Mouse (Mus musculus) lung, embryonic 14.5 days (tissue): Measurements from ENCODE around the gene Nptxr. TPM values are rescaled to one million over a fixed set of nuclear protein-coding genes. Genes with fewer than 3 reads are reported as not detected.

Source experiments
- ATAC-seq: fragments of 200-750 bp; cut with Nextera tagmentation; 2 replicates; pipeline ENCODE4 v1.8.0; 2017; ENCODE audit warnings: mild to moderate bottlenecking, moderate TSS enrichment, moderate library complexity; ENCODE audit not compliant: insufficient read depth
- DNase-seq: peaks from one replicate; pipeline ENCODE4 v3.0.0-alpha.2; 2015
- H3K27ac ChIP-seq: fragments of 300-500 bp; sonication (generic); 2 replicates; pipeline ENCODE4 v1.5.1; 2014; ENCODE audit warnings: low read depth, mild to moderate bottlenecking, moderate library complexity
- H3K27me3 ChIP-seq: fragments of 300-500 bp; sonication (generic); 2 replicates; pipeline ENCODE4 v1.6.1; 2014; ENCODE audit warnings: low read length, control low read depth; ENCODE audit not compliant: insufficient read depth
- H3K36me3 ChIP-seq: fragments of 300-500 bp; sonication (generic); 2 replicates; pipeline ENCODE4 v1.6.1; 2014; ENCODE audit warnings: control low read depth; ENCODE audit not compliant: insufficient read depth
- H3K4me1 ChIP-seq: fragments of 300-500 bp; sonication (generic); 2 replicates; pipeline ENCODE4 v1.6.1; 2014; ENCODE audit warnings: antibody characterized with exemption, control low read depth; ENCODE audit not compliant: insufficient read depth
- H3K4me2 ChIP-seq: fragments of 300-500 bp; sonication (generic); 2 replicates; pipeline ENCODE4 v1.6.1; 2014; ENCODE audit warnings: mild to moderate bottlenecking
- H3K4me3 ChIP-seq: fragments of 300-500 bp; sonication (generic); 2 replicates; pipeline ENCODE4 v1.5.1; 2014; ENCODE audit warnings: low read depth, low read length
- H3K9ac ChIP-seq: fragments of 300-500 bp; sonication (generic); 2 replicates; pipeline ENCODE4 v1.6.1; 2014
- H3K9me3 ChIP-seq: fragments of 300-500 bp; sonication (generic); 2 replicates; pipeline ENCODE4 v1.6.1; 2016; ENCODE audit warnings: low read depth, low read length, control low read depth
- CTCF ChIP-seq: IDR thresholded peaks from 2 replicates; pipeline ENCODE4 v1.5.1; 2016; ENCODE audit warnings: antibody characterized with exemption, low read depth
- WGBS: fragments of 180-500 bp; shearing (Covaris S2); extraction: QIAGEN DNeasy Blood & Tissue Kit; methylation state at CpG from one replicate; pipeline ENCODE4 v1.1.7; 2014; 5-methylcytosine and 5-hydroxymethylcytosine counted together
- polyA plus RNA-seq: library from polyadenylated mRNA; unstranded; fragments of >200 nt; fragmentation: Nextera tagmentation; extraction: Ambion mirVana; gene quantifications from 2 replicates; pipeline ENCODE4 v1.2.1, GENCODE M21; 2014

Gene Nptxr
- polyA plus RNA-seq: 1.7 and 2.0 TPM in 2 replicates

GRCm38 (mm10) chr15:79804352-79805071 lies at the start of gene Nptxr:
Gene Nptxr, minus strand, starts transcription at chr15:79804766.
- Histone ChIP-seq H3K9me3 (no peaks in the 10 kb centered on the region), H3K36me3 (no peaks in the 10 kb centered on the region), H3K27me3 (peaks cover 56% of the 10 kb centered on the region), H3K27ac (no peak within 1 kb of the TSS), H3K4me1 (no peaks in the 10 kb centered on the region), H3K4me2 (peak within 1 kb of the TSS; percentile 90), H3K9ac (peak within 1 kb of the TSS; percentile 58), H3K4me3 (peak within 1 kb of the TSS; percentile 60)
- TF ChIP-seq CTCF: no peak
- DNase-seq (peak; percentile 71), ATAC-seq (peak; percentile 78)
- WGBS: under 1% methylated on average over 84 of the region's 91 CpGs

- Histone ChIP-seq H3K27ac (no peak overlapping the region), H3K9ac (no peak overlapping the region), H3K9me3 (no peaks in the 10 kb centered on the region), H3K4me1 (peaks cover 9% of the 10 kb centered on the region; the same call in 1 of the 2 replicates), H3K4me2 (no peak overlapping the region), H3K4me3 (no peak overlapping the region), H3K36me3 (no peaks in the 10 kb centered on the region), H3K27me3 (no peaks in the 10 kb centered on the region)
- ATAC-seq (no peak), DNase-seq (no peak)
- TF ChIP-seq CTCF: no peak
- WGBS: 97% methylated on average over 2 of the region's 2 CpGs
Measured at GRCm38 (mm10) chr15:79850143-79850542, 45.6 kb upstream of the Nptxr start.

GRCm38 (mm10) chr15:79847100-79847499 lies 42.5 kb upstream of the Nptxr start:
- 24% methylated on average over 5 of the region's 5 CpGs for WGBS
- DNase-seq (peak; percentile 61), ATAC-seq (peak; percentile 80)
- no peaks in the 10 kb centered on the region for H3K36me3 ChIP-seq
- no peak overlapping the region for H3K4me3 ChIP-seq
- H3K27ac ChIP-seq: no peak overlapping the region
- no peak for TF ChIP-seq CTCF
- H3K4me2 ChIP-seq: no peak overlapping the region
- no peaks in the 10 kb centered on the region for H3K27me3 ChIP-seq
- H3K9me3 ChIP-seq: no peaks in the 10 kb centered on the region
- H3K9ac ChIP-seq: no peak overlapping the region
- H3K4me1 ChIP-seq: peaks cover 9% of the 10 kb centered on the region; the same call in 1 of the 2 replicates

GRCm38 (mm10) chr15:79845986-79846385 lies 41.4 kb upstream of the Nptxr start:
- 42% methylated on average over 4 of the region's 4 CpGs for WGBS
- Histone ChIP-seq H3K9me3 (no peaks in the 10 kb centered on the region), H3K27ac (no peak overlapping the region), H3K4me1 (peaks cover 9% of the 10 kb centered on the region; the same call in 1 of the 2 replicates), H3K9ac (no peak overlapping the region), H3K27me3 (no peaks in the 10 kb centered on the region), H3K4me2 (no peak overlapping the region), H3K4me3 (no peak overlapping the region), H3K36me3 (no peaks in the 10 kb centered on the region)
- DNase-seq: no peak
- no peak for ATAC-seq
- TF ChIP-seq CTCF: no peak

- Histone ChIP-seq H3K4me1 (peaks cover 9% of the 10 kb centered on the region; the same call in 1 of the 2 replicates), H3K9ac (no peak overlapping the region), H3K36me3 (no peaks in the 10 kb centered on the region), H3K9me3 (no peaks in the 10 kb centered on the region), H3K4me3 (no peak overlapping the region), H3K4me2 (no peak overlapping the region), H3K27me3 (no peaks in the 10 kb centered on the region), H3K27ac (no peak overlapping the region)
- 87% methylated on average over 3 of the region's 3 CpGs for WGBS
- no peak for TF ChIP-seq CTCF
- ATAC-seq (no peak), DNase-seq (no peak)
Measured at GRCm38 (mm10) chr15:79842985-79843384, 38.4 kb upstream of the Nptxr start.

- Histone ChIP-seq H3K4me2 (no peak overlapping the region), H3K27ac (no peak overlapping the region), H3K36me3 (no peaks in the 10 kb centered on the region), H3K4me1 (peaks cover 7% of the 10 kb centered on the region; the same call in 1 of the 2 replicates), H3K9ac (no peak overlapping the region), H3K27me3 (no peaks in the 10 kb centered on the region), H3K4me3 (no peak overlapping the region), H3K9me3 (no peaks in the 10 kb centered on the region)
- TF ChIP-seq CTCF: no peak
- DNase-seq (no peak), ATAC-seq (no peak)
- WGBS: 50% methylated on average over 2 of the region's 2 CpGs
Measured at GRCm38 (mm10) chr15:79840281-79840680, 35.7 kb upstream of the Nptxr start.

GRCm38 (mm10) chr15:79834881-79835260 lies 30.3 kb upstream of the Nptxr start:
- Histone ChIP-seq H3K27me3 (no peaks in the 10 kb centered on the region), H3K9me3 (no peaks in the 10 kb centered on the region), H3K36me3 (peaks cover 13% of the 10 kb centered on the region), H3K4me3 (peak overlapping the region; percentile 64; the same call in 1 of the 2 replicates), H3K4me2 (peak overlapping the region; percentile 73), H3K9ac (peak overlapping the region; percentile 29; the same call in 1 of the 2 replicates), H3K4me1 (peaks cover 12% of the 10 kb centered on the region; the same call in 1 of the 2 replicates), H3K27ac (peak overlapping the region; percentile 91)
- 34% methylated on average over 9 of the region's 9 CpGs for WGBS
- TF ChIP-seq CTCF: no peak
- no peak for ATAC-seq
- peak; percentile 56 for DNase-seq
